Mouse (Mus musculus) thymus, adult 2 months (tissue): Measurements from ENCODE around the gene Rab7b. TPM values are rescaled to one million over a fixed set of nuclear protein-coding genes. Genes with fewer than 3 reads are reported as not detected.

Experiments used
- DNase-seq: peaks from one replicate; pipeline ENCODE4 v3.0.0; 2021
- H3K27ac ChIP-seq: fragments of 200-500 bp; 2 replicates; pipeline ENCODE4 v1.5.1; 2012; ENCODE audit warnings: low read length, control low read depth; ENCODE audit not compliant: control insufficient read depth, insufficient read depth
- H3K27me3 ChIP-seq: fragments of 200-500 bp; 2 replicates; pipeline ENCODE4 v1.6.1; 2012; ENCODE audit warnings: mild to moderate bottlenecking, low read length, moderate library complexity, mixed read lengths; ENCODE audit not compliant: control insufficient read depth, insufficient read depth
- H3K36me3 ChIP-seq: fragments of 200-500 bp; 2 replicates; pipeline ENCODE4 v1.6.1; 2012; ENCODE audit warnings: mild to moderate bottlenecking, low read length, moderate library complexity; ENCODE audit not compliant: control insufficient read depth, insufficient read depth
- H3K4me1 ChIP-seq: fragments of 200-500 bp; replicated peaks from 2 replicates; pipeline ENCODE4 v1.6.1; 2012; ENCODE audit warnings: low read length; ENCODE audit not compliant: control insufficient read depth, insufficient read depth
- H3K4me3 ChIP-seq: fragments of 200-500 bp; 2 replicates; pipeline ENCODE4 v1.5.1; 2012; ENCODE audit warnings: mild to moderate bottlenecking, low read length, control low read depth, moderate library complexity; ENCODE audit not compliant: control insufficient read depth, insufficient read depth
- CTCF ChIP-seq: fragments of 200-500 bp; IDR thresholded peaks from 2 replicates; pipeline ENCODE4 v1.5.1; 2012; ENCODE audit warnings: mild to moderate bottlenecking, control low read depth, low read length, moderate library complexity, borderline replicate concordance; ENCODE audit not compliant: control insufficient read depth, poor library complexity, insufficient read depth; ENCODE audit errors: extremely low read depth
- POLR2A ChIP-seq: fragments of 200-500 bp; IDR thresholded peaks from 2 replicates; pipeline ENCODE4 v1.6.1; 2012; ENCODE audit warnings: mild to moderate bottlenecking, low read length, control low read depth, moderate library complexity; ENCODE audit not compliant: control insufficient read depth, poor library complexity, insufficient read depth; ENCODE audit errors: extremely low read depth
- WGBS: fragments of 180-500 bp; shearing (Covaris S2); methylation state at CpG from one replicate; pipeline ENCODE4 v1.1.7; 2018; 5-methylcytosine and 5-hydroxymethylcytosine counted together
- polyA plus RNA-seq: library from polyadenylated mRNA; depleted of rRNA; stranded (reverse); fragments of >200 nt; gene quantifications from 2 replicates; pipeline ENCODE4 v1.2.3, GENCODE M21; 2012

The Rab7b gene
- polyA plus RNA-seq, 1 experiment = 8.0 TPM

- DNase-seq = no peak
- Histone ChIP-seq H3K4me3 (no peak overlapping the region), H3K27ac (no peak overlapping the region), H3K4me1 (no peaks in the 10 kb centered on the region), H3K27me3 (no peaks in the 10 kb centered on the region), H3K36me3 (no peaks in the 10 kb centered on the region)
- TF ChIP-seq CTCF = no peak
- TF ChIP-seq POLR2A = no peak
- WGBS = 69% methylated on average over 5 of the region's 5 CpGs
Observed at GRCm38 (mm10) chr1:131659512-131660085, 28.9 kb upstream of the Rab7b start.

- Histone ChIP-seq H3K27me3 (no peaks in the 10 kb centered on the region), H3K4me3 (no peak overlapping the region), H3K27ac (no peak overlapping the region), H3K4me1 (no peaks in the 10 kb centered on the region), H3K36me3 (no peaks in the 10 kb centered on the region)
- no peak for TF ChIP-seq POLR2A
- no peak for TF ChIP-seq CTCF
- 95% methylated on average over 2 of the region's 2 CpGs for WGBS
- DNase-seq = no peak
Observed at GRCm38 (mm10) chr1:131660266-131660665, 28.2 kb upstream of the Rab7b start.

- Histone ChIP-seq H3K27me3 (no peaks in the 10 kb centered on the region), H3K27ac (no peak overlapping the region), H3K4me3 (no peak overlapping the region), H3K36me3 (no peaks in the 10 kb centered on the region), H3K4me1 (no peaks in the 10 kb centered on the region)
- no peak for DNase-seq
- 93% methylated on average over 7 of the region's 7 CpGs for WGBS
- no peak for TF ChIP-seq POLR2A
- TF ChIP-seq CTCF = no peak
Observed at GRCm38 (mm10) chr1:131660716-131661472, 27.6 kb upstream of the Rab7b start.

GRCm38 (mm10) chr1:131661749-131662148 is 26.7 kb upstream of the Rab7b start:
- TF ChIP-seq POLR2A (no peak), CTCF (no peak)
- no peaks in the 10 kb centered on the region for H3K4me1 ChIP-seq
- no peaks in the 10 kb centered on the region for H3K36me3 ChIP-seq
- H3K27ac ChIP-seq = no peak overlapping the region
- 88% methylated on average over 3 of the region's 3 CpGs for WGBS
- no peak overlapping the region for H3K4me3 ChIP-seq
- H3K27me3 ChIP-seq = no peaks in the 10 kb centered on the region
- no peak for DNase-seq

GRCm38 (mm10) chr1:131663286-131663995 is 25.1 kb upstream of the Rab7b start:
- Histone ChIP-seq H3K27me3 (no peaks in the 10 kb centered on the region), H3K36me3 (no peaks in the 10 kb centered on the region), H3K27ac (no peak overlapping the region), H3K4me1 (no peaks in the 10 kb centered on the region), H3K4me3 (no peak overlapping the region)
- 96% methylated on average over 9 of the region's 9 CpGs for WGBS
- DNase-seq = no peak
- TF ChIP-seq POLR2A (no peak), CTCF (no peak)

- no peaks in the 10 kb centered on the region for H3K27me3 ChIP-seq
- DNase-seq = no peak
- H3K36me3 ChIP-seq = no peaks in the 10 kb centered on the region
- no peak overlapping the region for H3K4me3 ChIP-seq
- H3K4me1 ChIP-seq = no peaks in the 10 kb centered on the region
- 98% methylated on average over 5 of the region's 5 CpGs for WGBS
- H3K27ac ChIP-seq = no peak overlapping the region
- no peak for TF ChIP-seq POLR2A
- no peak for TF ChIP-seq CTCF
Observed at GRCm38 (mm10) chr1:131664136-131664535, 24.4 kb upstream of the Rab7b start.
